Mouse (Mus musculus) liver, postnatal 0 days (tissue): ENCODE data around the gene St6galnac5. TPM values are rescaled to one million over a fixed set of nuclear protein-coding genes. Genes with fewer than 3 reads are reported as not detected.

ENCODE experiments used
- ATAC-seq: fragments of 200-750 bp; cut with Nextera tagmentation; 2 replicates; pipeline ENCODE4 v1.8.0; 2017; ENCODE audit warnings: mild to moderate bottlenecking, moderate library complexity
- DNase-seq: peaks from one replicate; pipeline ENCODE4 v3.0.0-alpha.2; 2016
- H3K27ac ChIP-seq: fragments of 300-500 bp; sonication (generic); 2 replicates; pipeline ENCODE4 v1.5.1; 2014; ENCODE audit warnings: antibody characterized with exemption, moderate library complexity, mild to moderate bottlenecking, low read depth
- H3K27me3 ChIP-seq: fragments of 300-500 bp; sonication (generic); 2 replicates; pipeline ENCODE4 v1.6.1; 2014; ENCODE audit warnings: low read length, control low read depth, mixed read lengths; ENCODE audit not compliant: insufficient read depth
- H3K36me3 ChIP-seq: fragments of 300-500 bp; sonication (generic); replicated peaks from 2 replicates; pipeline ENCODE4 v1.6.1; 2014; ENCODE audit warnings: mild to moderate bottlenecking, control low read depth, low read length, moderate library complexity, mixed read lengths; ENCODE audit not compliant: insufficient read depth
- H3K4me1 ChIP-seq: fragments of 300-500 bp; sonication (generic); 2 replicates; pipeline ENCODE4 v1.6.1; 2014; ENCODE audit warnings: antibody characterized with exemption, mild to moderate bottlenecking, control low read depth; ENCODE audit not compliant: insufficient read depth
- H3K4me2 ChIP-seq: fragments of 300-500 bp; sonication (generic); 2 replicates; pipeline ENCODE4 v1.6.1; 2014; ENCODE audit warnings: low read depth, mild to moderate bottlenecking, low read length, moderate library complexity, mixed read lengths
- H3K4me3 ChIP-seq: fragments of 300-500 bp; sonication (generic); 2 replicates; pipeline ENCODE4 v1.5.1; 2014; ENCODE audit warnings: low read depth, low read length
- H3K9ac ChIP-seq: fragments of 300-500 bp; sonication (generic); replicated peaks from 2 replicates; pipeline ENCODE4 v1.6.1; 2014; ENCODE audit warnings: mild to moderate bottlenecking, moderate library complexity
- H3K9me3 ChIP-seq: fragments of 300-500 bp; sonication (generic); 2 replicates; pipeline ENCODE4 v1.6.1; 2016; ENCODE audit warnings: mild to moderate bottlenecking, control low read depth, low read length, mixed read lengths
- CTCF ChIP-seq: sonication (generic); IDR thresholded peaks from 2 replicates; pipeline ENCODE4 v1.5.1; 2016; ENCODE audit warnings: antibody characterized with exemption, low read depth
- EP300 ChIP-seq: IDR thresholded peaks from 2 replicates; pipeline ENCODE4 v1.6.1; 2016; ENCODE audit warnings: antibody characterized with exemption, low read depth, mild to moderate bottlenecking
- WGBS: fragments of 180-500 bp; shearing (Covaris S2); extraction: QIAGEN DNeasy Blood & Tissue Kit; methylation state at CpG from one replicate; pipeline ENCODE4 v1.1.7; 2014; ENCODE audit not compliant: insufficient replicate concordance; 5-methylcytosine and 5-hydroxymethylcytosine counted together
- polyA plus RNA-seq: library from polyadenylated mRNA; unstranded; fragments of >200 nt; fragmentation: Nextera tagmentation; extraction: Ambion mirVana; gene quantifications from 2 replicates; pipeline ENCODE4 v1.2.1, GENCODE M21; 2015

The St6galnac5 gene
- polyA plus RNA-seq, 1 experiment from 2014 or later, result 0.02 TPM

DNA sequence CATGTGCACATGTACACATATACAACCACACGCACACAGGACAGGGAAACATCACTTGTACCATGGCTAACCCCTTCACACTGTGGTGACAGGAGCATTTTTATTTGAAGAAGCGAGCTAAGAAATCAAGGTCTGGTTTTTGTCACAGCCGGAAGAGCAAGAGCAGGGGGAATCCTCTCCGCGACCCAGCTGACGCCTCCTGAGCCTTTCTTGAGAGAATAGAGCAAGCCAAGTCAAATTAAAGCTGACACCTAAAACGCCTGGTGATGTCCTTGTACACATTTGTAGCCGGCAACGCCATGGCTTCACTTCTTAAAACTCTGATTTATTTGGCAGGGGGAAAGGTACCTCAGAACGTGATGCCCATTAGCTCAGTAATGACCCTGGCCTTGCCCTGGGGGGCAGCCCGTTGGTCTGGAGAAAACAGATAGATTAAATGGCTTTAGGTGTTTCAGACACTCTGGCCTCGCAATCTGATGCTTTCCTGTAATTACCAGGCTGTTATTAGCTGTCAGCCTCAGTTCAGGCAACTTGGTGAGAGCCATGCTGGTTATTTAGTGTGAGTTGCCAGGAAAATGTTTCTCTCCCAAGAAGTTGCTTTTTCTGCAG is 126.9 kb downstream of the St6galnac5 start:
- H3K9me3 ChIP-seq, result no peaks in the 10 kb centered on the region
- ATAC-seq, result no peak
- no peaks in the 10 kb centered on the region for H3K27me3 ChIP-seq
- H3K9ac ChIP-seq, result no peak overlapping the region
- no peak overlapping the region for H3K4me3 ChIP-seq
- no peak overlapping the region for H3K4me2 ChIP-seq
- no peaks in the 10 kb centered on the region for H3K4me1 ChIP-seq
- no peak for TF ChIP-seq CTCF
- no peak for TF ChIP-seq EP300
- no peak for DNase-seq
- WGBS, result 68% methylated on average over 12 of the region's 12 CpGs
- no peak overlapping the region for H3K27ac ChIP-seq
- H3K36me3 ChIP-seq, result no peaks in the 10 kb centered on the region

GRCm38 (mm10) chr3:152843925-152844324 is 138.1 kb downstream of the St6galnac5 start:
- Histone ChIP-seq H3K4me1 (no peaks in the 10 kb centered on the region), H3K9ac (no peak overlapping the region), H3K4me2 (no peak overlapping the region), H3K27ac (no peak overlapping the region), H3K4me3 (no peak overlapping the region), H3K27me3 (no peaks in the 10 kb centered on the region), H3K9me3 (no peaks in the 10 kb centered on the region), H3K36me3 (no peaks in the 10 kb centered on the region)
- ATAC-seq (no peak), DNase-seq (no peak)
- TF ChIP-seq CTCF (no peak), EP300 (no peak)

GRCm38 (mm10) chr3:152842648-152843047 is 139.4 kb downstream of the St6galnac5 start:
- Histone ChIP-seq H3K27ac (no peak overlapping the region), H3K27me3 (no peaks in the 10 kb centered on the region), H3K4me1 (no peaks in the 10 kb centered on the region), H3K4me2 (no peak overlapping the region), H3K9me3 (no peaks in the 10 kb centered on the region), H3K36me3 (no peaks in the 10 kb centered on the region), H3K4me3 (no peak overlapping the region), H3K9ac (no peak overlapping the region)
- TF ChIP-seq CTCF (no peak), EP300 (no peak)
- 73% methylated on average over 3 of the region's 3 CpGs for WGBS
- ATAC-seq, result no peak
- DNase-seq, result no peak

DNA sequence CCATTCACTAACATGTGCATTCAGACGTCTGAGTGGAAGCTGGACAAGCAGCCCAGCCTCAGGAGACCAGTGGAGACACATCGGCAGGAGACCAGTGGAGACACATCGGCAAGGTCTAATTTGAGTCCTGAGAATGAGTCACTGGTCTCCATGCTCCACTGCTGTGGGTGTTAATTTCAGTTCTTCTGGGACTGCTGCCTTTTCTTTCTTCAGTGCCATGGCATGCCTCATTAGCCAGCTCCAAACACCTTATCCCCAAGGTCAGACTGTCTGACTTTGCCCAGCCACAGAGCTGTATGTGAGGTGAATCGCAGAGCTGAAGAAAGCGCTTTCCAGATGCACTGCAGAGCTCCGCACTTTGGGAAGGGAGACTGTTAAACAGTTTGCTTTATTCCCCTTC is 140.8 kb downstream of the St6galnac5 start:
- TF ChIP-seq CTCF (no peak), EP300 (no peak)
- 86% methylated on average over 6 of the region's 6 CpGs for WGBS
- DNase-seq (no peak), ATAC-seq (no peak)
- Histone ChIP-seq H3K4me3 (no peak overlapping the region), H3K4me2 (no peak overlapping the region), H3K9me3 (no peaks in the 10 kb centered on the region), H3K36me3 (no peaks in the 10 kb centered on the region), H3K9ac (no peak overlapping the region), H3K27me3 (no peaks in the 10 kb centered on the region), H3K4me1 (no peaks in the 10 kb centered on the region), H3K27ac (no peak overlapping the region)

GRCm38 (mm10) chr3:152837938-152838337 is 144.1 kb downstream of the St6galnac5 start:
- no peak for DNase-seq
- H3K27ac ChIP-seq, result no peak overlapping the region
- 75% methylated on average over 1 of the region's 1 CpGs for WGBS

GRCm38 (mm10) chr3:152837407-152837806 is 144.6 kb downstream of the St6galnac5 start:
- DNase-seq (no peak), ATAC-seq (no peak)
- Histone ChIP-seq H3K9me3 (no peaks in the 10 kb centered on the region), H3K4me3 (no peak overlapping the region), H3K36me3 (no peaks in the 10 kb centered on the region), H3K4me2 (no peak overlapping the region), H3K27ac (no peak overlapping the region), H3K27me3 (no peaks in the 10 kb centered on the region), H3K9ac (no peak overlapping the region), H3K4me1 (no peaks in the 10 kb centered on the region)
- WGBS, result 64% methylated on average over 2 of the region's 2 CpGs
- no peak for TF ChIP-seq CTCF
- no peak for TF ChIP-seq EP300

More at GRCm38 (mm10) chr3:152837938-152838337, 144.1 kb downstream of the St6galnac5 start:
- H3K36me3 ChIP-seq, result no peaks in the 10 kb centered on the region
- H3K4me1 ChIP-seq, result no peaks in the 10 kb centered on the region
- H3K4me3 ChIP-seq, result no peak overlapping the region
- H3K9ac ChIP-seq, result no peak overlapping the region
- no peaks in the 10 kb centered on the region for H3K27me3 ChIP-seq
- no peak for ATAC-seq
- H3K9me3 ChIP-seq, result no peaks in the 10 kb centered on the region
- no peak for TF ChIP-seq EP300
- TF ChIP-seq CTCF, result no peak
- H3K4me2 ChIP-seq, result no peak overlapping the region

DNA sequence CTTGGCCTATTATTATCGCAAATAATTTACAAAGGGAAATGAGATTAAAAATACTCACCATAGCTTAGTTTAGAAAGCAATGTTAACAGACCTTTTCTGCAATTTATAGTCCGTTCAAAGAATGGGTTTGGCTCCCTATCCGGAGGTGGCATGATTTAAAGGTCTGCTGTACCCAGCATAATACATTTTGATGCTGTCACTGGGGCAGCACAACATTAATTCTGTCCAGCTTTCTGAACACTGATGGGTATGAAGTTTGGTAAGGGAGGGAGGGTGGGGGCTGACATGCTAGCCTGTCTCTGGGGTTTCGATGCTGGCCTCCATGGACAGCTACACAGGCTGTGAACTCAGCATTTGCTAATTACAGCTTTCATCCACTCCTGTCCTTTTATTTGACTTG is 149.6 kb downstream of the St6galnac5 start:
- Histone ChIP-seq H3K9ac (no peak overlapping the region), H3K9me3 (no peaks in the 10 kb centered on the region), H3K36me3 (no peaks in the 10 kb centered on the region), H3K4me3 (no peak overlapping the region), H3K27me3 (no peaks in the 10 kb centered on the region), H3K27ac (no peak overlapping the region), H3K4me1 (no peaks in the 10 kb centered on the region), H3K4me2 (no peak overlapping the region)
- TF ChIP-seq EP300 (no peak), CTCF (no peak)
- no peak for ATAC-seq
- DNase-seq, result no peak
- 84% methylated on average over 4 of the region's 4 CpGs for WGBS
